Mouse (Mus musculus) CD4-positive naive resting alpha-beta T cell, adult 57 days (primary cell): ENCODE data around the gene Med16. TPM values are rescaled to one million over a fixed set of nuclear protein-coding genes. Genes with fewer than 3 reads are reported as not detected.

Experiments used
- total RNA-seq: library from RNA; stranded (reverse); gene quantifications from one replicate; pipeline ENCODE4 v1.2.4, GENCODE M21; 2023

Med16 gene
- total RNA-seq: 59.4 TPM

GRCm38 (mm10) chr10:79908167-79909091 lies at the start of gene Med16:
Med16 (minus strand) TSS chr10:79908923.

GRCm38 (mm10) chr10:79926491-79927323 lies 18.0 kb upstream of the Med16 start, which contains the start of gene Arid3a:
Arid3a (plus strand) TSS chr10:79927043.

GRCm38 (mm10) chr10:79920958-79921535 lies 12.3 kb upstream of the Med16 start, which contains the start of gene R3hdm4:
R3hdm4 (minus strand) TSS chr10:79921208.

DNA sequence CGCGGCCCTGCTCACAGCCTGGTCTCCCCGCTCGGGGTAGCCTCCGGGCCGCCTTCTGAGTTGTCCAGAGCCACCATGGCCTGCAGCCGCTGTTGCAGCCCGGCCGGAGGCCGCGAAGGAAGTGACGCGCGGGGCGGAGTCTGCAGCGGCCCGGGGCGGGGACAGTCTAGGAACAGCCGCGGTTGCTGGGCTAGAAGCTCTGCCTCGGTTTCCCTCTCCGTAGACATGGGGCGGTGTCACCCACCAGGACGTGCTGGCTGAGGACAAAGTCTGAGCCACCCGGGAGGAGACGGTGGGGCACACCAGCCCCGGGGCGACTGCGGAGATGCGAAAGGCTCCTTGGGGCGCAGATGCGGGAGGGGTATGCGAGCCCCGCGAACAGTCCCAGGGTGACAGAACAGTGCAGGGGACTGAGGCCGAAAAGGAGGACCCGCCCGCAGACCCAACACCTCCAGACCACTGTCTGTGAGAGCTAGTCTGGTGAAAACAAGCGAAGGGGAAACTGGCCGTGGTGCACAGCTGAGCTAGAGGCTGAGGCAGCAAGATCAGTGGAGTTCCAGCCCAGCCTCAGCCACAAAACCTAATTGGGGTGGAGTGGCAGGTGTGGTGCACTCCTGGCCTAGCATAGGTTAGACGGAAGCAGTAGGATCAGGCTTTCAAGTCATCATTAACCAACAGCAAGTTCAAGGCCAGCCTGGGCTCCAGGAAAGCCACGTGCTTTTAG lies 8.2 kb upstream of the Med16 start, which contains the start of gene Kiss1r:
TSS of gene Kiss1r (plus strand) at position 164 of the 724 bp plus-strand sequence.

DNA sequence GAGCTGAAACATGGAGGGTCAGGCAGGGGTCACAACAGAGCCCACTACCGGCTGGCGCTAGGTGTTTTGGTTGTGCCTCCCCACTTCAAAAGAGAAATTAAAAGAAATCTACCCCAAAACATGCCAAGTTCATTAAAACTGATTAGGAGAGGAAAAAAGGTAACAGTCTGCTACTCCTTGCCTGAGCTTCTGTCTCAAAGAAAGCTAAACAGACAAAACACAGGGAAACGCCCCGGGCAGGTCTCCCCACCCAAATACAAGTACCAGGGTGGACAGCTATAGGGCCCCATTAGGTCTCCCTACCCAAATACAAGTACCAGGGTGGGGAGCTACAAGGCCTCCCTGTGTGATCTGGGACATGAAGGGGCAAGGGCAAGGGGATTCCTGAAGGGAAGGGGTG lies 1.8 kb upstream of the Med16 start, which contains the start of gene Gm26602:
TSS of gene Gm26602 (plus strand) at position 301 of the 400 bp plus-strand sequence.

DNA sequence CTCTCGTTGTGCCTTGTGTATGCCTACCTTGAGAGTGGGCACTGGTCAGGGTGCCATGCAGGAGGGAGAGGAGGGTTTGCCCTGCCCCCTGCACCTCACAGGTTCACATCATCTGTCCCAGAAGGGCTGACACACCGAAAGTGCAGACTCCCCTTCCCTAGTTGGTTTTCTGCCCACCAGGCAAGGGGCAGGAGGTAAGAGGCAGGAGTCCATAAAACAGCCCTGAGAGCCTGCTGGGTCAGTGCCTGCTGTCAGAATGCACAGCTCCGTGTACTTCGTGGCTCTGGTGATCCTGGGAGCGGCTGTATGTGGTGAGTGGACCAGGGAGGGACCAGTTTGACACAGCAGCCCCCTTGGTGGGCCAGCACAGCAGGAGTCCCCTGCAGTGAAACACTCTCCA lies 18.1 kb downstream of the Med16 start, which contains the start of gene Cfd:
TSS of gene Cfd (plus strand) at position 184 of the 400 bp plus-strand sequence.

GRCm38 (mm10) chr10:79886054-79886453 lies 22.7 kb downstream of the Med16 start, which contains the start of gene Elane:
Elane (plus strand) TSS chr10:79886247.

GRCm38 (mm10) chr10:79874290-79874862 lies 34.3 kb downstream of the Med16 start, which contains the start of the genes Prtn3 and Plppr3:
Prtn3 (plus strand) TSS chr10:79874476.
Plppr3 (minus strand) TSS chr10:79874634.

GRCm38 (mm10) chr10:79853860-79854795 lies 54.6 kb downstream of the Med16 start, which contains the start of gene Ptbp1:
Ptbp1 (plus strand) TSS chr10:79854427.

Other genes with a start within 250 kb of the Med16 start
- not detected for gene Madcam1, start 244.4 kb downstream of the Med16 start, total RNA-seq
- 22.8 TPM for gene Tpgs1, start 239.6 kb downstream of the Med16 start, total RNA-seq
- gene Cdc34, start 226.7 kb downstream of the Med16 start, total RNA-seq: 93.4 TPM
- gene Gzmm, start 219.9 kb downstream of the Med16 start, total RNA-seq: 3.2 TPM
- gene Bsg, start 204.4 kb downstream of the Med16 start, total RNA-seq: 99.5 TPM
- not detected for gene Hcn2, start 192.3 kb downstream of the Med16 start, total RNA-seq
- gene Polrmt, start 162.3 kb downstream of the Med16 start, total RNA-seq: 69.9 TPM
- gene Fgf22, start 153.8 kb downstream of the Med16 start, total RNA-seq: not detected
- 71.9 TPM for gene Rnf126, start 142.0 kb downstream of the Med16 start, total RNA-seq
- 1.2 TPM for gene Fstl3, start 131.7 kb downstream of the Med16 start, total RNA-seq
- gene Prss57, start 118.0 kb downstream of the Med16 start, total RNA-seq: not detected
- gene Palm, start 115.4 kb downstream of the Med16 start, total RNA-seq: 6.7 TPM
- not detected for gene Misp, start 87.9 kb downstream of the Med16 start, total RNA-seq
- 783 TPM for gene Ptbp1, start 54.5 kb downstream of the Med16 start, total RNA-seq
- gene Prtn3, start 34.4 kb downstream of the Med16 start, total RNA-seq: not detected
- gene Plppr3, start 34.3 kb downstream of the Med16 start, total RNA-seq: 1.0 TPM
- gene Elane, start 22.7 kb downstream of the Med16 start, total RNA-seq: 0.83 TPM
- gene Cfd, start 18.1 kb downstream of the Med16 start, total RNA-seq: not detected
- not detected for gene Gm26602, start 1.9 kb upstream of the Med16 start, total RNA-seq
- 0.65 TPM for gene Kiss1r, start 8.0 kb upstream of the Med16 start, total RNA-seq
- 119 TPM for gene R3hdm4, start 12.3 kb upstream of the Med16 start, total RNA-seq
- gene Arid3a, start 18.1 kb upstream of the Med16 start, total RNA-seq: 8.4 TPM
- gene Wdr18, start 51.2 kb upstream of the Med16 start, total RNA-seq: 48.5 TPM
- 0.68 TPM for gene Grin3b, start 61.8 kb upstream of the Med16 start, total RNA-seq
- gene Tmem259, start 75.4 kb upstream of the Med16 start, total RNA-seq: 158 TPM
- 442 TPM for gene Cnn2, start 79.7 kb upstream of the Med16 start, total RNA-seq
- 80.3 TPM for gene Abca7, start 87.6 kb upstream of the Med16 start, total RNA-seq
- gene Arhgap45, start 107.7 kb upstream of the Med16 start, total RNA-seq: 901 TPM
- gene Polr2e, start 130.9 kb upstream of the Med16 start, total RNA-seq: 75.3 TPM
- gene Gpx4, start 138.2 kb upstream of the Med16 start, total RNA-seq: 154 TPM
- gene Sbno2, start 196.6 kb upstream of the Med16 start, total RNA-seq: 103 TPM
- gene Stk11, start 206.9 kb upstream of the Med16 start, total RNA-seq: 140 TPM
- 168 TPM for gene Atp5d, start 229.7 kb upstream of the Med16 start, total RNA-seq
- gene Cbarp, start 231.9 kb upstream of the Med16 start, total RNA-seq: 38.2 TPM
- 101 TPM for gene Midn, start 239.3 kb upstream of the Med16 start, total RNA-seq